Mouse (Mus musculus): ENCODE data around the gene Ucma. TPM values are rescaled to one million over a fixed set of nuclear protein-coding genes. Genes with fewer than 3 reads are reported as not detected.

The Ucma gene
- total and polyA plus RNA-seq, 3 experiments: not detected

DNA sequence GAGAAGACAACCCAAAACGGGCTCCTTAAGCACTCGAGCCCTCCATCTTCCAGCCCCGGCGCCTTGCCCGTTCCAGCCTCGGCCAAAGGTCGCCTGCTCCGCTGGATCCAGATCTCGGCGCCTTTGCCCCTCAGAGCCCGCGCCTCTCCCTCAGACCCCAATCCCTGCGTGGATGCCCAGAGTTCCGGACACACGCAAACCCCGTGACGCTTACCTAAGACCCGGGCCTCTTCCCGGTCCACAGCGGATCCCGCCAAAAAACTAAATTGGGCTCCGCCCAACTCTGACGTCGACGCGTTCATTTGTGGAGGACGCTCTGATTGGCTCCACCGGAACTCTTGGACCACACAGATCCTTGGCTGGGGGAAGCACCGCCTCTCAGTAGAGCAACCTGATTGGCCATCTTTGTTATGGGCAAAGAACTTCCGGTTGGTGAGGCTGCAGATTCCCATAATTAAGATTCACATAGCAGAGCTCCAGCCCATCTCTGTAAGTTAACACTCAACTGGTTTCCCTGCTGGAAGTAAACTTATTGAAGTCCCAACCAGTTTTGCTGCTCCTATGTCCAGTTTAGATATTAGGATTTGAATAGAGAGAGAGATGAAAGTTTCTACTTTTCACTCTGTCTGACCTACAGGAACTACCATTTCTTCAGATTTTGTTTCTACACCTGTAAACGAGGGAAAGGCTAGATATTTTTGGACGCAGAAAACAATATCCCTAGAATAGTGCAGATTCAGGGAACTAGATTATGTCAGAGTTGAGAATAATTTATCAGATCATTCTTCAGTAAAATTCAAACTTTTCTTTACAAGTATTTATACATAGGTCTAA, 36.8 kb downstream of the Ucma start, which contains the start of gene Mcm10:
Mcm10 (minus strand) TSS at position 301 of the 834 bp plus-strand sequence.
- H3K4me1 ChIP-seq (ENCODE audit: control insufficient read depth in 1 of 2, insufficient read depth in 2 of 2, low read length in 2 of 2): peaks cover 2 to 18% of the 10 kb centered on the region in 2 experiments; a peak in 3 of 4 replicates
- peak within 1 kb of the TSS; percentile 71 to 99 for H3K4me3 ChIP-seq (ENCODE audit: control insufficient read depth in 1 of 2, insufficient read depth in 1 of 2, low read depth in 2 of 2, low read length in 2 of 2)
- H3K36me3 ChIP-seq (ENCODE audit: control insufficient read depth in 1 of 2, insufficient read depth in 2 of 2, low read length in 2 of 2): peaks cover 12 to 23% of the 10 kb centered on the region in 2 experiments
- H3K9me3 ChIP-seq (replicated peaks; ENCODE audit: insufficient read depth, low read length): no peaks in the 10 kb centered on the region
- H3K79me2 ChIP-seq (ENCODE audit: control insufficient read depth, insufficient read depth, low read length, poor library complexity): peaks cover 17% of the 10 kb centered on the region
- DNase-seq (ENCODE audit: low read depth, low spot score): peak; percentile 99
- no peak for TF ChIP-seq CHD2 (IDR thresholded peaks at IDR 0.05; ENCODE audit: low read length)
- peak; percentile 75 for TF ChIP-seq POLR2AphosphoS2 (IDR thresholded peaks at IDR 0.05; ENCODE audit: low read length)
- TF ChIP-seq POLR2A (IDR thresholded peaks at IDR 0.05; ENCODE audit: control insufficient read depth in 1 of 2, insufficient read depth in 1 of 2, low read depth in 1 of 2, low read length in 2 of 2, poor library complexity in 1 of 2): peak; percentile 80 to 88
- TF ChIP-seq TBP (IDR thresholded peaks at IDR 0.05; ENCODE audit: low read depth, low read length): peak; percentile 92
- no peak for TF ChIP-seq MAFK (IDR thresholded peaks at IDR 0.05; ENCODE audit: borderline replicate concordance, low read depth, low read length)
- peak; percentile 74; the same call in 1 of the 2 replicates for TF ChIP-seq SIN3A (IDR thresholded peaks at IDR 0.05; ENCODE audit: low read length)
- peak; percentile 82 for TF ChIP-seq MXI1 (IDR thresholded peaks at IDR 0.05; ENCODE audit: low read depth, low read length)
- peak; percentile 86 for TF ChIP-seq HCFC1 (IDR thresholded peaks at IDR 0.05; ENCODE audit: low read depth, low read length)
- no peak for TF ChIP-seq JUND (IDR thresholded peaks at IDR 0.05; ENCODE audit: low read depth, low read length)
- TF ChIP-seq MYC (IDR thresholded peaks at IDR 0.05; ENCODE audit: low read depth, low read length): no peak; the same call in 1 of the 2 replicates
- no peak for TF ChIP-seq USF2 (IDR thresholded peaks at IDR 0.05; ENCODE audit: borderline replicate concordance in 1 of 2, insufficient read depth in 1 of 2, low read depth in 1 of 2, low read length in 2 of 2)
- no peak for TF ChIP-seq SMC3 (IDR thresholded peaks at IDR 0.05; ENCODE audit: low read depth, low read length)
- TF ChIP-seq RCOR1 (IDR thresholded peaks at IDR 0.05; ENCODE audit: low read depth, low read length): no peak
- TF ChIP-seq ZMIZ1 (IDR thresholded peaks at IDR 0.05; ENCODE audit: low read depth, low read length): 0 out of 2 replicates have a peak, but pooled peaks have one; percentile 35
- peak; percentile 80 for TF ChIP-seq NELFE (IDR thresholded peaks at IDR 0.05; ENCODE audit: low read depth, low read length)
- TF ChIP-seq ELF1 (IDR thresholded peaks at IDR 0.05; ENCODE audit: low read depth, low read length): peak; percentile 81
- peak; percentile 88 for TF ChIP-seq E2F4 (IDR thresholded peaks at IDR 0.05; ENCODE audit: borderline replicate concordance, low read depth, low read length)
- peak; percentile 59 for TF ChIP-seq KAT2A (conservative IDR thresholded peaks at IDR 0.05; ENCODE audit: low read depth, low read length)
- no peak for TF ChIP-seq POLR2AphosphoS5 (IDR thresholded peaks at IDR 0.05; ENCODE audit: borderline replicate concordance, low read depth, low read length)
- TF ChIP-seq UBTF (IDR thresholded peaks at IDR 0.05; ENCODE audit: borderline replicate concordance, insufficient read depth, low read depth, low read length): no peak
- peak; percentile 44; the same call in 1 of the 2 replicates for TF ChIP-seq TCF12 (IDR thresholded peaks at IDR 0.05; ENCODE audit: low read depth, low read length)
- H3K9ac ChIP-seq (ENCODE audit: control insufficient read depth, low read depth, low read length, poor library complexity, severe bottlenecking): peak within 1 kb of the TSS; percentile 100
- H3K27me3 ChIP-seq (ENCODE audit: control insufficient read depth in 1 of 2, insufficient read depth in 2 of 2, low read length in 2 of 2): no peaks in the 10 kb centered on the region
- peak within 1 kb of the TSS; percentile 91 for H3K27ac ChIP-seq (ENCODE audit: control insufficient read depth, low read depth, low read length)

Measured in MEL (cell line).